Mouse (Mus musculus) small intestine, adult 2 months (tissue): ENCODE measurements around the gene Gm17387.

ENCODE experiments used
- CTCF ChIP-seq: fragments of 200-500 bp; IDR thresholded peaks from 2 replicates; pipeline ENCODE4 v1.5.1; 2012; ENCODE audit warnings: low read depth, mild to moderate bottlenecking, control low read depth, inconsistent platforms, low read length, moderate library complexity, mixed read lengths; ENCODE audit not compliant: insufficient replicate concordance, insufficient read length; ENCODE audit errors: extremely low read depth
- POLR2A ChIP-seq: fragments of 200-500 bp; IDR thresholded peaks from 2 replicates; pipeline ENCODE4 v1.6.1; 2012; ENCODE audit warnings: low read depth, mild to moderate bottlenecking, control low read depth, inconsistent platforms, low read length, moderate library complexity

- no peak for TF ChIP-seq POLR2A
- no peak for TF ChIP-seq CTCF
These were observed 39.9 kb upstream of the Gm17387 start for GRCm38 (mm10) chr7:140989022-140989421.
